Mouse (Mus musculus): ENCODE data around the gene Cpeb2.

Cpeb2 gene

GRCm38 (mm10) chr5:43232480-43233315 lies at the start of gene Cpeb2:
TSS of gene Cpeb2 (plus strand) at chr5:43233170.
- peak; percentile 69 to 85 for DNase-seq (ENCODE audit: low spot score in 2 of 2)

GRCm38 (mm10) chr5:43183556-43183955 lies 49.4 kb upstream of the Cpeb2 start:
- DNase-seq (ENCODE audit: low spot score in 2 of 2), result no peak

- DNase-seq (ENCODE audit: low spot score in 2 of 2), result no peak
Measured at GRCm38 (mm10) chr5:43184834-43185233, 48.1 kb upstream of the Cpeb2 start.

- no peak for DNase-seq (ENCODE audit: low spot score in 2 of 2)
Measured at GRCm38 (mm10) chr5:43185478-43185877, 47.5 kb upstream of the Cpeb2 start.

- no peak for DNase-seq (ENCODE audit: low spot score in 2 of 2)
Measured at GRCm38 (mm10) chr5:43200686-43201085, 32.3 kb upstream of the Cpeb2 start.

GRCm38 (mm10) chr5:43206495-43207053 lies 26.4 kb upstream of the Cpeb2 start:
- no peak for DNase-seq (ENCODE audit: low spot score in 2 of 2)

- no peak for DNase-seq (ENCODE audit: low spot score in 2 of 2)
Measured at GRCm38 (mm10) chr5:43217468-43217867, 15.5 kb upstream of the Cpeb2 start.

GRCm38 (mm10) chr5:43217987-43218846 lies 14.8 kb upstream of the Cpeb2 start:
- no peak for DNase-seq (ENCODE audit: low spot score in 2 of 2)

GRCm38 (mm10) chr5:43218847-43219132 lies 14.2 kb upstream of the Cpeb2 start:
- no peak for DNase-seq (ENCODE audit: low spot score in 2 of 2)

- no peak for DNase-seq (ENCODE audit: low spot score in 2 of 2)
Measured at GRCm38 (mm10) chr5:43223359-43223758, 9.6 kb upstream of the Cpeb2 start.

GRCm38 (mm10) chr5:43224245-43224644 lies 8.7 kb upstream of the Cpeb2 start:
- no peak for DNase-seq (ENCODE audit: low spot score in 2 of 2)

- DNase-seq (ENCODE audit: low spot score in 2 of 2), result no peak
Measured at GRCm38 (mm10) chr5:43226160-43226559, 6.8 kb upstream of the Cpeb2 start.

GRCm38 (mm10) chr5:43227607-43228006 lies 5.4 kb upstream of the Cpeb2 start:
- no peak for DNase-seq (ENCODE audit: low spot score in 2 of 2)

- no peak for DNase-seq (ENCODE audit: low spot score in 2 of 2)
Measured at GRCm38 (mm10) chr5:43231061-43231460, 1.9 kb upstream of the Cpeb2 start.

- no peak for DNase-seq (ENCODE audit: low spot score in 2 of 2)
Measured at GRCm38 (mm10) chr5:43232149-43232479, 856 bp upstream of the Cpeb2 start.

GRCm38 (mm10) chr5:43233316-43234181 lies 579 bp downstream of the Cpeb2 start:
- DNase-seq (ENCODE audit: low spot score in 2 of 2), result peak; percentile 58 to 73

- DNase-seq (ENCODE audit: low spot score in 2 of 2), result peak; percentile 32 to 49
Measured at GRCm38 (mm10) chr5:43234321-43235185, 1.6 kb downstream of the Cpeb2 start.

GRCm38 (mm10) chr5:43235186-43235785 lies 2.3 kb downstream of the Cpeb2 start:
- DNase-seq (ENCODE audit: low spot score in 2 of 2), result peak in 1 of 2 experiments; percentile 28

GRCm38 (mm10) chr5:43235997-43236396 lies 3.0 kb downstream of the Cpeb2 start:
- DNase-seq (ENCODE audit: low spot score in 2 of 2), result no peak

GRCm38 (mm10) chr5:43236476-43236875 lies 3.5 kb downstream of the Cpeb2 start:
- DNase-seq (ENCODE audit: low spot score in 2 of 2), result no peak
